11 mouse cellular contexts compared by ENCODE assay signal in genomic region chr5:98975877-98976672, GRCm38 (mm10).
A peak's percentile ranks its signal among the peaks of the same experiment; 100 is the strongest.
DNase-seq lines count a peak whose midpoint lies in the region; ATAC-seq lines count a peak whose summit lies in the region.
"Had no signal": no experiment of that assay in that cellular context is flagged by ENCODE, and none has a peak within 500 bp of the region (broad histone marks: within the 10 kb centered on the region; RNA-seq: fewer than 3 reads in every experiment).

No protein-coding gene starts in this region.

- no peaks in the 10 kb centered on the region for H3K4me1 ChIP-seq in neural tube, embryonic 11.5 days (ENCODE audit: control insufficient read depth, insufficient read depth, low read length)
- peaks cover 5% of the 10 kb centered on the region for H3K4me1 ChIP-seq in hindbrain, embryonic 14.5 days (replicated peaks; ENCODE audit: control insufficient read depth, insufficient read depth, low read length)

- H3K9ac ChIP-seq in neural tube, embryonic 11.5 days (ENCODE audit: low read length) = no peak overlapping the region
- no peak overlapping the region for H3K9ac ChIP-seq in hindbrain, embryonic 14.5 days
- H3K9ac ChIP-seq: limb, embryonic 13.5 days had no signal

- H3K27me3 ChIP-seq in neural tube, embryonic 11.5 days (ENCODE audit: control insufficient read depth, insufficient read depth, low read length) = no peaks in the 10 kb centered on the region
- no peaks in the 10 kb centered on the region for H3K27me3 ChIP-seq in hindbrain, embryonic 14.5 days (ENCODE audit: control insufficient read depth, insufficient read depth, low read length)
- H3K27me3 ChIP-seq: limb, embryonic 13.5 days had no signal

- 80% methylated on average over 10 of the region's 10 CpGs for WGBS in neural tube, embryonic 11.5 days
- 43% methylated on average over 10 of the region's 10 CpGs for WGBS in hindbrain, embryonic 14.5 days

- no peak overlapping the region for H3K27ac ChIP-seq in neural tube, embryonic 11.5 days (ENCODE audit: low read depth, low read length)
- H3K27ac ChIP-seq in hindbrain, embryonic 14.5 days = no peak overlapping the region
- H3K27ac ChIP-seq: limb, embryonic 13.5 days; macrophage had no signal

- H3K4me2 ChIP-seq in neural tube, embryonic 11.5 days (ENCODE audit: low read depth) = no peak overlapping the region
- no peak overlapping the region for H3K4me2 ChIP-seq in hindbrain, embryonic 14.5 days (replicated peaks)
- H3K4me2 ChIP-seq: limb, embryonic 13.5 days had no signal

- no peak overlapping the region for H3K4me3 ChIP-seq in neural tube, embryonic 11.5 days (ENCODE audit: low read depth, low read length)
- no peak overlapping the region for H3K4me3 ChIP-seq in hindbrain, embryonic 14.5 days (replicated peaks; ENCODE audit: low read length)
- H3K4me3 ChIP-seq: limb, embryonic 13.5 days had no signal

- H3K9me3 ChIP-seq in neural tube, embryonic 11.5 days (ENCODE audit: control insufficient read depth, low read length) = no peaks in the 10 kb centered on the region
- H3K9me3 ChIP-seq in hindbrain, embryonic 14.5 days (ENCODE audit: control insufficient read depth, low read length) = no peaks in the 10 kb centered on the region
- H3K9me3 ChIP-seq: limb, embryonic 13.5 days had no signal

- peak; percentile 55; the same call in 1 of the 2 replicates for ATAC-seq in neural tube, embryonic 11.5 days (ENCODE audit: insufficient read depth, low FRiP score, low TSS enrichment)
- ATAC-seq in hindbrain, embryonic 14.5 days (ENCODE audit: low FRiP score) = peak; percentile 82

- no peaks in the 10 kb centered on the region for H3K36me3 ChIP-seq in neural tube, embryonic 11.5 days (ENCODE audit: control insufficient read depth, insufficient read depth, low read length)
- no peaks in the 10 kb centered on the region for H3K36me3 ChIP-seq in hindbrain, embryonic 14.5 days (replicated peaks; ENCODE audit: control insufficient read depth, insufficient read depth)
- H3K36me3 ChIP-seq: limb, embryonic 13.5 days had no signal

- no peak for DNase-seq in neural tube, embryonic 11.5 days (ENCODE audit: low spot score)
- DNase-seq in neural tube, embryonic 10.5 days (ENCODE audit: extremely low spot score, low spot score) = no peak
- DNase-seq in hindbrain, embryonic 14.5 days (ENCODE audit: low spot score) = peak; percentile 46
- peak; percentile 20 to 37 for DNase-seq in left cerebral cortex, adult 9 months (ENCODE audit: low spot score in 2 of 2)
- DNase-seq in right cerebral cortex, postnatal 25 days = peak; percentile 29
- no peak for DNase-seq in thymus, postnatal 36 days
- DNase-seq in ovary, postnatal 36 days (ENCODE audit: low spot score) = no peak
- DNase-seq in urinary bladder, postnatal 10 days (ENCODE audit: low spot score) = no peak
- DNase-seq: gastrocnemius, postnatal 25 days had no signal

Comparison
In these comparisons a context has a peak if more than half of its experiments do, and no peak if none do; other contexts are left out.
1. DNase-seq: peak in hindbrain, embryonic 14.5 days (single experiment), left cerebral cortex, adult 9 months (2 of 2) and right cerebral cortex, postnatal 25 days (single experiment); none in neural tube, embryonic 11.5 days (single experiment), neural tube, embryonic 10.5 days (single experiment), thymus, postnatal 36 days (0 of 2), ovary, postnatal 36 days (single experiment) and urinary bladder, postnatal 10 days (single experiment).